Mouse (Mus musculus) limb, embryonic 10.5 days (tissue): Measurements from ENCODE around the gene Usp54. TPM values are rescaled to one million over a fixed set of nuclear protein-coding genes. Genes with fewer than 3 reads are reported as not detected.

ENCODE experiments used
- DNase-seq: peaks from one replicate; pipeline ENCODE4 v3.0.0-alpha.2; 2017; ENCODE audit warnings: low spot score
- H3K27ac ChIP-seq: fragments of 300-500 bp; sonication (generic); 2 replicates; pipeline ENCODE4 v1.5.1; 2016; ENCODE audit warnings: mild to moderate bottlenecking
- H3K27me3 ChIP-seq: fragments of 300-500 bp; sonication (generic); 2 replicates; pipeline ENCODE4 v1.6.1; 2016; ENCODE audit warnings: low read depth, mild to moderate bottlenecking; ENCODE audit not compliant: poor library complexity, severe bottlenecking
- H3K36me3 ChIP-seq: fragments of 300-500 bp; sonication (generic); 2 replicates; pipeline ENCODE4 v1.6.1; 2016; ENCODE audit warnings: mild to moderate bottlenecking, moderate library complexity
- H3K4me1 ChIP-seq: fragments of 300-500 bp; sonication (generic); 2 replicates; pipeline ENCODE4 v1.6.1; 2016
- H3K4me3 ChIP-seq: fragments of 300-500 bp; sonication (generic); 2 replicates; pipeline ENCODE4 v1.5.1; 2016; ENCODE audit warnings: mild to moderate bottlenecking, moderate library complexity
- H3K9me3 ChIP-seq: fragments of 300-500 bp; sonication (generic); replicated peaks from 2 replicates; pipeline ENCODE4 v1.6.1; 2016; ENCODE audit warnings: mild to moderate bottlenecking
- WGBS: fragments of 180-500 bp; shearing (Covaris S2); methylation state at CpG from one replicate; pipeline ENCODE4 v1.1.7; 2016; 5-methylcytosine and 5-hydroxymethylcytosine counted together
- polyA plus RNA-seq: library from polyadenylated mRNA; unstranded; fragments of >200 nt; fragmentation: Nextera tagmentation; extraction: Ambion mirVana; gene quantifications from 2 replicates; pipeline ENCODE4 v1.2.1, GENCODE M21; 2016

Usp54 gene
- 13.5 and 16.6 TPM in 2 replicates for polyA plus RNA-seq

- H3K9me3 ChIP-seq = no peaks in the 10 kb centered on the region
- peak; percentile 96 for DNase-seq
- H3K4me3 ChIP-seq = peak within 1 kb of the TSS; percentile 96
- H3K4me1 ChIP-seq = peaks cover 10% of the 10 kb centered on the region
- under 1% methylated on average over 73 of the region's 73 CpGs for WGBS
- H3K27me3 ChIP-seq = no peaks in the 10 kb centered on the region
- H3K36me3 ChIP-seq = 0 out of 2 replicates have a peak, but pooled peaks cover 7% of the 10 kb centered on the region
- H3K27ac ChIP-seq = peak within 1 kb of the TSS; percentile 98
These were observed at the start of gene Usp54 for GRCm38 (mm10) chr14:20640644-20641437. Gene Usp54 (minus strand): TSS chr14:20641063.

DNA sequence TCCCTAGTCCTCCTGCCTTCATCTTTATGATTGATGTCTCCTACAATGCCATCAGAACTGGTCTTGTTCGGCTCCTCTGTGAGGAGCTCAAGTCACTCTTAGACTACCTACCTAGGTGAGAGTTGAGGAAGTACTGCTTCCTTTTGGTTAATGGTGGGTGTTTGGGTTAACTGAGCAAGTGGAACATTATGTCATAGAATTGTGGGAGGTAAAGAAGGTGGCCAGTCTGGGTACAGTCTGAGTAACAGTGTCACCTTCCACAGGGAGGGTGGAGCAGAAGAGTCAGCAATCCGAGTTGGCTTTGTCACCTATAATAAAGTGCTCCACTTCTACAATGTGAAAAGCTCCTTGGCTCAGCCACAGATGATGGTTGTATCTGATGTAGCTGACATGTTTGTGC, 48.1 kb upstream of the Usp54 start:
- Histone ChIP-seq H3K27ac (no peak overlapping the region), H3K4me1 (peaks cover 2% of the 10 kb centered on the region), H3K4me3 (no peak overlapping the region), H3K27me3 (no peaks in the 10 kb centered on the region), H3K36me3 (peaks cover 100% of the 10 kb centered on the region), H3K9me3 (no peaks in the 10 kb centered on the region)
- 89% methylated on average over 2 of the region's 2 CpGs for WGBS
- DNase-seq = no peak

GRCm38 (mm10) chr14:20686576-20686975, 45.7 kb upstream of the Usp54 start:
- no peak overlapping the region for H3K27ac ChIP-seq
- 95% methylated on average over 3 of the region's 3 CpGs for WGBS
- H3K9me3 ChIP-seq = no peaks in the 10 kb centered on the region
- DNase-seq = no peak
- no peaks in the 10 kb centered on the region for H3K27me3 ChIP-seq
- no peak overlapping the region for H3K4me3 ChIP-seq
- H3K36me3 ChIP-seq = peaks cover 100% of the 10 kb centered on the region
- H3K4me1 ChIP-seq = no peaks in the 10 kb centered on the region

DNA sequence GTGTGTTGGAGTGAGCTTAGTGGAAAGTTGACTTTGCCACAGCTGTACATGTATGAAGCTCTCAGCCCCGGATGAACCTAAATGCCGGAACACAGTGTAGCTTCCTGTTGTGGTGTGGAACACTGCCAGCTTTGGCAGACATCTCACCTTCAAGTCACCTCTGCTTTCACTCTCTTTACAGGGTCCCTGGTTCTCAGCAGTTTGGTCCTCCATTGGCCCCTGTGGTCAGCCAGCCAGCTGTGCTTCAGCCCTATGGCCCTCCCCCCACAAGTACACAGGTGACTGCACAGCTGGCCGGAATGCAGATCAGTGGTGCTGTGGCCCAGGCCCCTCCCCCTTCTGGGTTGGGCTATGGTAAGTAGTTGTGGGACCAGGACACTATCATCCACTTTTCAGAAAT, 41.6 kb upstream of the Usp54 start:
- no peak overlapping the region for H3K27ac ChIP-seq
- no peaks in the 10 kb centered on the region for H3K9me3 ChIP-seq
- DNase-seq = no peak
- 84% methylated on average over 3 of the region's 3 CpGs for WGBS
- peaks cover 100% of the 10 kb centered on the region for H3K36me3 ChIP-seq
- no peak overlapping the region for H3K4me3 ChIP-seq
- no peaks in the 10 kb centered on the region for H3K27me3 ChIP-seq
- H3K4me1 ChIP-seq = no peaks in the 10 kb centered on the region

DNA sequence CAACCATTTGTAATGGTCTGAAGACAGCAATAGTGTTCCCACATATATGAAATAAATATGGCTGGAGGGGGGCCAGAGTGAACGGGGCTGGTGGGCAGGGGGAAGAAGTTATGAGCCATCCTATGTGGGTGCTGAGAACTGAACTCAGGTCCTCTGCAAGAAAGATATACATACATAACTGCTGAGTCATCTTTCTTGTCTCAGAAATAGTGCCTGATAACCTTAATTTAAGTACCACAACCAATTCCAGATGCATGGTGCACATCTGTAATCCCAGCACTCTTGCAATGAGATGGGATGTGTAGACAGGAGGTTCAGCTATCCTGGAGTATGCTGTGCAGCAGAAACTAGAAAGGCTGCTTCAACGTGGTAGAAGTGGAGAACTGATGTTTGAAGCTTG, 40.9 kb upstream of the Usp54 start:
- Histone ChIP-seq H3K4me1 (no peaks in the 10 kb centered on the region), H3K27me3 (no peaks in the 10 kb centered on the region), H3K9me3 (no peaks in the 10 kb centered on the region), H3K27ac (no peak overlapping the region), H3K4me3 (no peak overlapping the region), H3K36me3 (peaks cover 100% of the 10 kb centered on the region)
- no peak for DNase-seq
- WGBS = 90% methylated on average over 2 of the region's 2 CpGs

- Histone ChIP-seq H3K27me3 (no peaks in the 10 kb centered on the region), H3K9me3 (no peaks in the 10 kb centered on the region; the same call in 1 of the 2 replicates), H3K4me1 (peaks cover 13% of the 10 kb centered on the region), H3K27ac (no peak overlapping the region), H3K4me3 (no peak overlapping the region), H3K36me3 (peaks cover 75% of the 10 kb centered on the region)
- no peak for DNase-seq
- WGBS = 93% methylated on average over 4 of the region's 4 CpGs
These were observed 37.0 kb upstream of the Usp54 start for GRCm38 (mm10) chr14:20677906-20678305.

DNA sequence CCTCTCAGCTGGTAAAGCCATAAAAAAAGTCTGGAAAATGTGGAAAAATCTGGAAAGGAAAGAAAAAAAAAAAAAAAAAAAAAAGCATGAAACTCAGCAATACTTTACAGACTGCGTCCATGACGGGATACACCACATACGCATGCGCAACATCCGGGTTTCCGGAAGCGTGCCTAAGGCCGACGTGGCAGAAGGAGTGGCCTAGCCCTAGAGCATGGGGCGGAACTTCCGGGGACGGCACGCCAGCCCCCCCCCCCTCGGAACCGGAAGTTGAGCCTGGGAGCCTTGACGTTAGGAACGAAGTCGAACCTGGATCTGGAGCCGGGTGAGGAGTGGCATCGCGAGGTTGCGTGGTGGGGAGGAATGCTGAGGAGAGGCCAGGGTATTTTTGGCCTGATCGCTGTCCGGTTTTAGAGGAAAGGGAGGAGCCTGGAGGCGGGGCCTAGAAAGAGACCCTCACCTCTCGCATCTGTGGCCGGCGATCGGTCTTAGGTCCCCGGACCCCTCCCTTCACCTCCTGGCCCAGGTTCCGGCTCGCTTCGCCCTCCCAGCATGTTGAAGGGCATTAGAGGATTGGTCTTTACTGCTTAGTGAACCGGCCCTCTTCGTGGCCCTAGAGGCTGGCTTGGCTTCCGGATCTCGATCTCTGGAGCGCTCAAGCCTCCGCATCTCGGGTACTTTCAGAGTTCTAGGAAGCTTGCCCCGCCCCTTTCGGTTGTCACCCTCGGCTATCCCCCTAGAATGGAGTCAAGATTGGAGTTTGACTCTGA, 33.4 kb upstream of the Usp54 start, which contains the start of gene Sec24c:
TSS of gene Sec24c (plus strand) at position 245 of the 770 bp plus-strand sequence.
- Histone ChIP-seq H3K9me3 (no peaks in the 10 kb centered on the region; the same call in 1 of the 2 replicates), H3K4me1 (peaks cover 13% of the 10 kb centered on the region), H3K4me3 (peak within 1 kb of the TSS; percentile 85), H3K36me3 (peaks cover 42% of the 10 kb centered on the region), H3K27ac (peak within 1 kb of the TSS; percentile 88), H3K27me3 (peaks cover 4% of the 10 kb centered on the region; the same call in 1 of the 2 replicates)
- DNase-seq = peak; percentile 100
- under 1% methylated on average over 43 of the region's 43 CpGs for WGBS

DNA sequence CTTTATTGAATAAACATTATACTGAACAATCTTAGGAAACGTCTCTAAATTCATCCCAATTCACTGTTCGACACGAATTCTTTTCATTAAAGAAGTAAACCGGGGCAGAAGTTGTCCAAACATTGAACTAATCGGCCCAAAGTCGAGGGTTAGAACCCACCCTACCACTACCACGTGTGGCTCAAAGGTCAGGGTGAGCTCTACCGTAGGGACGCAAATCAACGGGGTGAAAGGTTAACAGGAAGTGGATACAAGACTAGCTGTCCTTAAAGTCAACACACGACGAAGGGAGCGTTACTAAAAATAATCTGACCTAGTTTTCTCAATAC, 32.8 kb upstream of the Usp54 start:
- H3K36me3 ChIP-seq = peaks cover 36% of the 10 kb centered on the region
- peak overlapping the region; percentile 88 for H3K27ac ChIP-seq
- peak; percentile 46 for DNase-seq
- 15% methylated on average over 13 of the region's 13 CpGs for WGBS
- H3K9me3 ChIP-seq = no peaks in the 10 kb centered on the region; the same call in 1 of the 2 replicates
- peak overlapping the region; percentile 85 for H3K4me3 ChIP-seq
- H3K4me1 ChIP-seq = peaks cover 13% of the 10 kb centered on the region
- peaks cover 4% of the 10 kb centered on the region; the same call in 1 of the 2 replicates for H3K27me3 ChIP-seq

GRCm38 (mm10) chr14:20672990-20673389, 32.1 kb upstream of the Usp54 start:
- Histone ChIP-seq H3K4me1 (peaks cover 13% of the 10 kb centered on the region), H3K9me3 (no peaks in the 10 kb centered on the region; the same call in 1 of the 2 replicates), H3K27me3 (peaks cover 9% of the 10 kb centered on the region), H3K27ac (no peak overlapping the region), H3K36me3 (peaks cover 29% of the 10 kb centered on the region), H3K4me3 (peak overlapping the region; percentile 85)
- DNase-seq = no peak
- WGBS = 89% methylated on average over 2 of the region's 2 CpGs

DNA sequence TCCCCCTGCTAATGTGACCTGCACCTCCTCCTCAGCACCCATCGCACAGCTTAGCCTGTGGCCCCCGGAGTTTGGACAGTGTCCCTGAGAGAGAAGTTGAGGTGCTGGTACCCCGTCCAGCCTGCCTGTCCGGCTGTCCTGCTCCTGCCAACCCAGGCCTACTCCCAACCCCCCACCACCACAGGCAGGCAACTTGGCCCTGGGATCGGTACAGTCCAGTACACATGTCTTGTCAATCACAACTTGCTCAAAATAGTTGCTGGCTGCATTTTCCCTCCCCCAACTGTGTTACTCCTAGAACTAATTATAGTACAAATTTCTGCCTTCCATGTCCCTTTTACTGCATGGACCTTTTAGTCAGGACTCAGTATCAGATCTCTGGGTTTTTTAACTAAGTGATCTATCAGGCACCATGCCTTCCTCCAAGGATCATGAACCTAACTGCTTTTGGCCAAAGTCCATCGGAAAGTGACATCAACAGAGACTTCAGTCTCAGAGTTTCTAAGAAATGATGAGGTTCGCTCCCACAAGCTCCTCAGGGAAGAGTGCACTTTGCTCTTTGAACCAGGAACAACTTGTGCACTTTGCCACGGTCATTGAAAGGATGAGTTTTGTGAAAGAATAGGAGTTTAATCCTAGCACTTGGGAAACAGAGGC, 27.4 kb upstream of the Usp54 start, which contains the start of gene Synpo2l:
TSS of gene Synpo2l (minus strand) at position 201 of the 657 bp plus-strand sequence.
- peaks cover 38% of the 10 kb centered on the region for H3K27me3 ChIP-seq
- peaks cover 6% of the 10 kb centered on the region; the same call in 1 of the 2 replicates for H3K4me1 ChIP-seq
- H3K4me3 ChIP-seq = no peak within 1 kb of the TSS
- no peaks in the 10 kb centered on the region for H3K9me3 ChIP-seq
- no peak for DNase-seq
- H3K36me3 ChIP-seq = 0 out of 2 replicates have a peak, but pooled peaks cover 3% of the 10 kb centered on the region
- 87% methylated on average over 8 of the region's 8 CpGs for WGBS
- H3K27ac ChIP-seq = 0 out of 2 replicates have a peak within 1 kb of the TSS, but pooled peaks have one; percentile 25

DNA sequence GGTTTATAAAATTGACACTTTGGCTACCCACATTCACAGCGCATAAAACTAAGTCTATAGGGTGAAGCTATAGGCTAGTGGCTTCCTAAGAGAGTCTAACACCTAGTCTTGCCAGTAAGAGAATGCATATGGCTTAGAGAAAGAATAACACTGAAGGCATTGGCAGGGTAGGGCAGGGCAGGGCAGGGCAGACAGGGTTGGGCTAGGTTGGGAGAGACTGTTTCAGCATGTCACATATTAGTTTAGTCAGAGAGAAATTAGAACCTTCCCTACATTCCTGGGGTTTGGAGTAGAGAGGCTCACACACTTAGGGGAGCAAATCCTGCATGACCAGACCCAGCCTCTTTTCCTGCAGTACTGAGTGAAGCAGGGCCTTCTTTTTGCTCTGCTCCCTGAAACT, 26.6 kb upstream of the Usp54 start:
- 0 out of 2 replicates have a peak, but pooled peaks cover 2% of the 10 kb centered on the region for H3K36me3 ChIP-seq
- no peak for DNase-seq
- no peak overlapping the region for H3K4me3 ChIP-seq
- H3K27ac ChIP-seq = no peak overlapping the region
- WGBS = 72% methylated on average over 1 of the region's 1 CpGs
- H3K9me3 ChIP-seq = no peaks in the 10 kb centered on the region
- peaks cover 46% of the 10 kb centered on the region for H3K27me3 ChIP-seq
- H3K4me1 ChIP-seq = peaks cover 7% of the 10 kb centered on the region; the same call in 1 of the 2 replicates

GRCm38 (mm10) chr14:20664436-20664835, 23.6 kb upstream of the Usp54 start:
- DNase-seq = no peak
- peak overlapping the region; percentile 3; the same call in 1 of the 2 replicates for H3K27ac ChIP-seq
- H3K4me3 ChIP-seq = peak overlapping the region; percentile 9; the same call in 1 of the 2 replicates
- H3K27me3 ChIP-seq = peaks cover 53% of the 10 kb centered on the region
- no peaks in the 10 kb centered on the region for H3K36me3 ChIP-seq
- WGBS = 74% methylated on average over 3 of the region's 3 CpGs
- peaks cover 28% of the 10 kb centered on the region for H3K4me1 ChIP-seq
- H3K9me3 ChIP-seq = no peaks in the 10 kb centered on the region
